Mouse (Mus musculus) midbrain, embryonic 10.5 days (tissue): Measurements from ENCODE around the gene Smco4. TPM values are rescaled to one million over a fixed set of nuclear protein-coding genes. Genes with fewer than 3 reads are reported as not detected.
"Not testable (repeated sequence)": the region's sequence is repeated elsewhere in the genome, so short reads cannot be mapped to it uniquely, and the experiment has no call there.

Source experiments
- DNase-seq: peaks from one replicate; pipeline ENCODE4 v3.0.0-alpha.2; 2017; ENCODE audit warnings: low spot score
- H3K27ac ChIP-seq: fragments of 300-500 bp; sonication (generic); replicated peaks from 2 replicates; pipeline ENCODE4 v1.5.1; 2016; ENCODE audit warnings: mild to moderate bottlenecking
- H3K27me3 ChIP-seq: fragments of 300-500 bp; sonication (generic); 2 replicates; pipeline ENCODE4 v1.6.1; 2016; ENCODE audit warnings: low read depth, mild to moderate bottlenecking; ENCODE audit not compliant: poor library complexity, severe bottlenecking
- H3K36me3 ChIP-seq: fragments of 300-500 bp; sonication (generic); 2 replicates; pipeline ENCODE4 v1.6.1; 2016; ENCODE audit warnings: mild to moderate bottlenecking, moderate library complexity
- H3K4me1 ChIP-seq: fragments of 300-500 bp; sonication (generic); 2 replicates; pipeline ENCODE4 v1.6.1; 2016
- H3K4me3 ChIP-seq: fragments of 300-500 bp; sonication (generic); 2 replicates; pipeline ENCODE4 v1.5.1; 2016; ENCODE audit warnings: mild to moderate bottlenecking, moderate library complexity
- H3K9me3 ChIP-seq: fragments of 300-500 bp; sonication (generic); replicated peaks from 2 replicates; pipeline ENCODE4 v1.6.1; 2016; ENCODE audit warnings: mild to moderate bottlenecking
- WGBS: fragments of 180-500 bp; shearing (Covaris S2); methylation state at CpG from one replicate; pipeline ENCODE4 v1.1.7; 2016; 5-methylcytosine and 5-hydroxymethylcytosine counted together
- polyA plus RNA-seq: library from polyadenylated mRNA; unstranded; fragments of >200 nt; fragmentation: Nextera tagmentation; extraction: Ambion mirVana; gene quantifications from 2 replicates; pipeline ENCODE4 v1.2.1, GENCODE M21; 2016

Smco4 gene
- polyA plus RNA-seq, 1 experiment from 2014 or later = 1.3 TPM

GRCm38 (mm10) chr9:15495281-15495680 lies 2.0 kb downstream of the Smco4 start:
- H3K36me3 ChIP-seq, H3K27ac ChIP-seq, H3K9me3 ChIP-seq, H3K4me3 ChIP-seq, DNase-seq: not testable (repeated sequence)
- H3K27me3 ChIP-seq = peaks cover 22% of the 10 kb centered on the region
- WGBS = 99% methylated on average over 2 of the region's 2 CpGs
- H3K4me1 ChIP-seq = peaks cover 43% of the 10 kb centered on the region

- peaks cover 43% of the 10 kb centered on the region for H3K4me1 ChIP-seq
- peak overlapping the region; percentile 5; the same call in 1 of the 2 replicates for H3K4me3 ChIP-seq
- peak; percentile 52 for DNase-seq
- H3K27ac ChIP-seq = peak overlapping the region; percentile 64
- H3K36me3 ChIP-seq = no peaks in the 10 kb centered on the region
- peaks cover 21% of the 10 kb centered on the region for H3K27me3 ChIP-seq
- WGBS = 21% methylated on average over 8 of the region's 8 CpGs
- no peaks in the 10 kb centered on the region for H3K9me3 ChIP-seq
Measured at GRCm38 (mm10) chr9:15495921-15496577, 2.8 kb downstream of the Smco4 start.

GRCm38 (mm10) chr9:15500025-15500424 lies 6.8 kb downstream of the Smco4 start:
- H3K27me3 ChIP-seq = no peaks in the 10 kb centered on the region
- H3K27ac ChIP-seq = no peak overlapping the region
- 88% methylated on average over 5 of the region's 5 CpGs for WGBS
- DNase-seq = no peak
- H3K4me1 ChIP-seq = peaks cover 48% of the 10 kb centered on the region
- H3K9me3 ChIP-seq = no peaks in the 10 kb centered on the region
- no peaks in the 10 kb centered on the region for H3K36me3 ChIP-seq
- no peak overlapping the region for H3K4me3 ChIP-seq

DNA sequence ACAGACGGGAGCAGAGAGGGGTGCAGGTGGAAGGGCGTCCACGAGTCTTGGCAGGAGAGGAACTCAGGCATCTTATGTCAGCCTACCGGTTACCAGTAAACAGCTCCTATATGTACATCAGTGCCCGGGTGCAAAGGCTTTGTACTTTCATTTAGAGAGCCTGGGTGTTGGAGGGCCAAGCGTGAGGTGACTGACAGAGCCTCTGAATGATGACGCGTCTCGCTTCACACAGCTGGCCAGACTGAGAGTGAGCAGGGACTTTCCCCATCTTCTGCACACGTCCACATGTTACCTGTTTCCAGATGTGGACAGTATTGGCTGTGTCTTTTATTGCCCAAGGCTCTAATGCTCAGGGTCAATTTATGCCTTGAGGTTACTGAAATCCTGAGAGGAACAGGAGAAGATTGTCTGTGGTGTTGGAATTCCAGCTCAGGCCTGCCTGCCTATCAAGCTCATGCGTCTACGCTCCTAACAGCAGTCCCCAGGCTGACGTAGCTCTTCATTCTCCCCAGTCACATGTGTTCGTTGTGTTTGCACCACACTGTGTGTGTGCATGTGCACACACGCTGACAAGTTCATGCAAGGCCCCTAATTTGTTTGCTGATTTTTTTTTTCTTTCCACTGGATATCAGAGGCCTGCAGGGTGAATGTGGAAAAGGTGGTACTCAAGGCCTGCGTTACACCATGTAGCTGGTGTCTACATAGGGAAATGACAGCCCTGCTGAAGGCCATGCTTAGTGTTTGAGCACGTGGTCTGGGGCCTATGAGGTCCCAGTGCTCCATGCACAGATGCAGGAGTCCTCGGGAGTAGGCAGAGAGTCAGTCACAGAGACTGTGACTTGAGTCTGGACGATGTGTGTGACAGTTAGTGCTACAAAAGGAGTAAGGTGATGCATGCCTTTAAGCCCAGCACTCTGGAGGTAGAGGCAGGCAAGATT lies 8.4 kb downstream of the Smco4 start:
- peaks cover 38% of the 10 kb centered on the region for H3K4me1 ChIP-seq

DNA sequence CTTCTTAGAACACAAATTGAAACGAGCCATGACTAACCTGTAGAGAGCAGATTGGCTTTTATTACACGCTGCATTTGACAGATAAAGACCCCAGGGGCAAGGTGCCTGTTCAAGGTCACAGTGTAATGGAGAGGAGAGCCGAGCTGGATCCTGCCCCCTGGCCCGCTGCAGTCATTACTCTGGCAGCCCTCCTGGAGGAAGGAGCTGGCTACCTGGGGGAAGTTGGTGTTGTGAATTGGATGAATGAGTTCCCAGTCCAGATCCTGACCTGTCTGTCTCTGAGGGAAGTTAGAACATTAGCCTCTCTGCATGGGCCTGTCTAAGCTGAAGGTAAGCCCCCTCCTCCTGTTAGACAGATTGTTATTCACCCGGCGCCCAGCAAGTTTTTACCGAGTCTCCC lies 9.2 kb downstream of the Smco4 start:
- no peak overlapping the region for H3K27ac ChIP-seq
- no peaks in the 10 kb centered on the region for H3K9me3 ChIP-seq
- H3K36me3 ChIP-seq = no peaks in the 10 kb centered on the region
- H3K4me3 ChIP-seq = no peak overlapping the region
- H3K4me1 ChIP-seq = peaks cover 41% of the 10 kb centered on the region
- 53% methylated on average over 7 of the region's 7 CpGs for WGBS
- DNase-seq = no peak
- H3K27me3 ChIP-seq = no peaks in the 10 kb centered on the region

More for the DNA sequence above, 8.4 kb downstream of the Smco4 start:
- no peaks in the 10 kb centered on the region for H3K9me3 ChIP-seq
- WGBS = 86% methylated on average over 19 of the region's 19 CpGs
- no peaks in the 10 kb centered on the region for H3K36me3 ChIP-seq
- no peaks in the 10 kb centered on the region for H3K27me3 ChIP-seq
- DNase-seq = no peak
- H3K4me3 ChIP-seq = no peak overlapping the region
- H3K27ac ChIP-seq = no peak overlapping the region

GRCm38 (mm10) chr9:15503307-15503706 lies 10.1 kb downstream of the Smco4 start:
- H3K36me3 ChIP-seq = no peaks in the 10 kb centered on the region
- H3K9me3 ChIP-seq = no peaks in the 10 kb centered on the region
- no peak overlapping the region for H3K27ac ChIP-seq
- no peak overlapping the region for H3K4me3 ChIP-seq
- no peak for DNase-seq
- WGBS = 86% methylated on average over 10 of the region's 10 CpGs
- H3K4me1 ChIP-seq = peaks cover 43% of the 10 kb centered on the region
- H3K27me3 ChIP-seq = no peaks in the 10 kb centered on the region

DNA sequence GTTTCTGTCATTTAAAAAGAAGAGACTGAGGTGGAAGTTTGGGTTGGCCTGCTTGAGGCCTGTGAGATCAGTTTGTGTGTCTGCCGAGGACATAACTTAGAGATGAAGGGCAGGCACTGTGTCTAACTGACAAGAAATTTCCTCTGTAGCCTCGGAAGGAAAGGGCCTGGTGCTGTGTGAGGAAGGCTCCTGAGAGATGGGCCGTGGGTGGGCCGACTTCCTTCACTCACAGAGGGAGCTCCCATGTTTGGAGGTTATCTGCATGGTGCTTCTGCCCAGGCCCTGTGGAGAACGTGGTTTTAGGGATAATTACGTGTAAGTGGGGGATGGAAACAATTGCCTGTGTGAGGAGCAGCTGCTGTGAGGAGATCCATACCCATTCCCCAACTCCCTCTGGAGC lies 10.6 kb downstream of the Smco4 start:
- H3K27me3 ChIP-seq = no peaks in the 10 kb centered on the region
- no peak for DNase-seq

GRCm38 (mm10) chr9:15505288-15505687 lies 12.1 kb downstream of the Smco4 start:
- Histone ChIP-seq H3K27me3 (no peaks in the 10 kb centered on the region), H3K4me3 (no peak overlapping the region), H3K27ac (no peak overlapping the region), H3K9me3 (no peaks in the 10 kb centered on the region), H3K4me1 (peaks cover 43% of the 10 kb centered on the region), H3K36me3 (no peaks in the 10 kb centered on the region)
- no peak for DNase-seq
- WGBS = 74% methylated on average over 1 of the region's 1 CpGs

More for the DNA sequence above, 10.6 kb downstream of the Smco4 start:
- H3K9me3 ChIP-seq = no peaks in the 10 kb centered on the region
- H3K4me1 ChIP-seq = peaks cover 43% of the 10 kb centered on the region
- H3K27ac ChIP-seq = no peak overlapping the region
- WGBS = 78% methylated on average over 6 of the region's 6 CpGs
- no peaks in the 10 kb centered on the region for H3K36me3 ChIP-seq
- H3K4me3 ChIP-seq = no peak overlapping the region

DNA sequence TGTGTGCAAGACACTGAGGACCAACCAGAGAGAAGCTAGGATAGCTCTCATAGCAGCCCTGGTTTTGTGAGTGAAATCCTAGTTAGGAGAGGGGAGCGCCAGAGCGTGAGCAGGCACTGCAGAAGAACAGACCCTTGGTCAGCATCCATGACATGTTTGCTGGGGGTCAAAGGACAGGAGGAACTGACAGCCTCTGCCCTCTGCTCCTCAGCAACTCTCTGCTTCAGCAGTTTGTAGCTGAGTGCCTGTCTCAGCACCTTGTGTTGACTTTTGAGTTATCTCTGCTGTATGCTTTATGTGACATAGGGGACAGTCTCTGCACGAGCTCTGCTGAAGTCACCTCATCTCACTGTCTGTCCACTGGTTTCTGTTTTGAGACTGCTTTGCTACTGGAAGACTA lies 13.6 kb downstream of the Smco4 start:
- H3K4me3 ChIP-seq = no peak overlapping the region
- no peaks in the 10 kb centered on the region for H3K27me3 ChIP-seq
- H3K4me1 ChIP-seq = peaks cover 42% of the 10 kb centered on the region
- no peaks in the 10 kb centered on the region for H3K36me3 ChIP-seq
- H3K27ac ChIP-seq = 0 out of 2 replicates have a peak overlapping the region, but pooled peaks have one; percentile 23
- 81% methylated on average over 3 of the region's 3 CpGs for WGBS
- no peaks in the 10 kb centered on the region for H3K9me3 ChIP-seq
- no peak for DNase-seq

GRCm38 (mm10) chr9:15507431-15507875 lies 14.2 kb downstream of the Smco4 start:
- no peaks in the 10 kb centered on the region for H3K27me3 ChIP-seq
- no peak overlapping the region for H3K4me3 ChIP-seq
- H3K27ac ChIP-seq = no peak overlapping the region
- 79% methylated on average over 4 of the region's 4 CpGs for WGBS
- H3K36me3 ChIP-seq = no peaks in the 10 kb centered on the region
- no peak for DNase-seq
- H3K4me1 ChIP-seq = peaks cover 38% of the 10 kb centered on the region
- no peaks in the 10 kb centered on the region for H3K9me3 ChIP-seq

- 90% methylated on average over 3 of the region's 3 CpGs for WGBS
- DNase-seq = no peak
- no peaks in the 10 kb centered on the region for H3K36me3 ChIP-seq
- no peak overlapping the region for H3K27ac ChIP-seq
- H3K4me1 ChIP-seq = peaks cover 38% of the 10 kb centered on the region
- no peak overlapping the region for H3K4me3 ChIP-seq
- H3K27me3 ChIP-seq = no peaks in the 10 kb centered on the region
- H3K9me3 ChIP-seq = no peaks in the 10 kb centered on the region
Measured at GRCm38 (mm10) chr9:15509363-15509762, 16.1 kb downstream of the Smco4 start.

DNA sequence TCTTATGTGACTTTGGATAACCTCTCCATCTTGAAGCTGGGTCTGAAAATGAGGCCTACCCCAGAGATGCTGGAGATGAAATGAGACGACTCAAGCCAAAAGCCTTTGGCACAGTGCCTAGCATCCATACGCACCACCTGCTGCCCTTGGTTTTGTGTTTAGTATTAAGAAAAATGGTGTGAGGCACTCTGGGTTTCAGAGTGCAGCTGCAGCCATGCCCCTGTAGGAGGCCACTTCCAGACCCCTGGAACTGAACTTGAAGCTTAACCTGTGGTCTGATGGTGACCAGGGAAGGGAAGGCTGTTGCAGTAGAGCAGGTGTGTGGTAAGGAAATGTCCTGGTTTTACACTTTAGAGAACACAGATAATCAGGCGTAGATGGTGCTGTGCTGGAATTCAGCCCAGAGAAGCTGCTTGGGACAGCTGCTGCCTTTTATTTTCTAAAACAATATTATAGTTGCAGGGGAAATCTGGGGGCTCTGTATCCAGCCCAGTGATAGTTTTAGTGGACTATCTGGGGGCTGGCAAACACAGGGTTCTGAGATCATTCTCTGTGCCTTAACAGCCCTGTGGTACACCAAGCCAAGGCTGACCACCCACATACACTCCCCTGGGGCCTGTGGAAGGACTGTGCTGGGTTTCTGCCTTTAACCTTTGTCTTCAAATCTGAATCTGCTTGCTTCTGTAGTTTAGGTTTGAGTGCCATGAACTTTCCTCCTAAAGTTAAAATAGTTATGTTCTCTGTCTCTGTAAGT lies 17.5 kb downstream of the Smco4 start:
- Histone ChIP-seq H3K4me3 (no peak overlapping the region), H3K27ac (no peak overlapping the region), H3K27me3 (no peaks in the 10 kb centered on the region), H3K36me3 (no peaks in the 10 kb centered on the region), H3K4me1 (peaks cover 38% of the 10 kb centered on the region), H3K9me3 (no peaks in the 10 kb centered on the region)
- DNase-seq = no peak
- WGBS = 81% methylated on average over 3 of the region's 3 CpGs
